Mouse (Mus musculus): ENCODE data around the gene Casc4. TPM values are rescaled to one million over a fixed set of nuclear protein-coding genes. Genes with fewer than 3 reads are reported as not detected.

The Casc4 gene
- polyA plus RNA-seq, 2 experiments, result 3.4 to 3.7 TPM

DNA sequence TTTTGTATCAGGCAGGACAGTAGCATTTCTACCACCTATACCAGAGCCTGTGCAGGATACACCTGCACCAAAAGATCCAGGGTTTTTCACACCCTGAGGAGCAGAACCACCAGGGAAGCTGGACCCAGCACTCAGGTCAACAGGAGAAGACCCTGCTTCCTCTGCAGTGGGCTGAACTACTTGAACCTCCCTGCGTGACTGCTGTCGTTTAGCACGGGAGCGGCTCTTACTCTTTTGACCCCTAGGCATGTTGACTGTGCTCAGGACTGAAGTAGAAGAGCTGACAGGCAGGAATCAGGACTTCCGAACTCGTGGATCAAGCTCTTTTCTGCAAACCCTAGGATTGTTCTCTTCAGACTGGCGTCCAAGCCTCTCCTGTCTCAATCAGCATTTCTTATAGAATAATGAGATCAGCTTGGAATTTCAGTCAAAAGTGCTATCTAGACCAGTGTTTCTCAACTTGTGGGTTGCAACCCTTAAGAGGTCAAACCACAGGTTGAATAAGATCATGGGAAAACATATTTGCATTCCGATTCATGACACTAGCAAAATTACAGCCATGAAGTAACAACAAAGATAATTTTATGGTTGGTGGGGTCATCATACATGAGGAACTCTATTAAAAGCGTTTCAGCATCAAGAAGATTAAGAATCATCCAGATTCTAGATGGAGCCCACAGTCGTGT, 88.3 kb downstream of the Casc4 start:
- DNase-seq (ENCODE audit: low read depth in 3 of 3, low spot score in 3 of 3) (no peak), ATAC-seq (ENCODE audit: insufficient read depth) (peak; percentile 2; the same call in 1 of the 2 replicates)
- Histone ChIP-seq H3K27ac (peak overlapping the region; percentile 14), H3K4me2 (ENCODE audit: low read depth) (peak overlapping the region; percentile 85), H3K9me3 (ENCODE audit: control insufficient read depth, low read length) (no peaks in the 10 kb centered on the region), H3K36me3 (replicated peaks; ENCODE audit: control insufficient read depth, insufficient read depth, low read depth) (peaks cover 7% of the 10 kb centered on the region; the same call in 1 of the 2 replicates), H3K4me1 (replicated peaks; ENCODE audit: control insufficient read depth in 2 of 2, insufficient read depth in 2 of 2, low read length in 1 of 2) (peaks cover 10 to 13% of the 10 kb centered on the region in 2 experiments), H3K9ac (replicated peaks) (peak overlapping the region; percentile 85), H3K27me3 (ENCODE audit: control insufficient read depth, insufficient read depth, low read length) (no peaks in the 10 kb centered on the region), H3K4me3 (ENCODE audit: insufficient read depth in 1 of 2, low read depth in 2 of 2, low read length in 2 of 2) (peak overlapping the region; percentile 78 to 93)
- TF ChIP-seq CTCF (IDR thresholded peaks at IDR 0.05; ENCODE audit: low read depth), result no peak
- no peak for TF ChIP-seq EP300 (IDR thresholded peaks at IDR 0.05; ENCODE audit: low read depth)
- 19% methylated on average over 10 of the region's 10 CpGs for WGBS (ENCODE audit: insufficient replicate concordance)

DNA sequence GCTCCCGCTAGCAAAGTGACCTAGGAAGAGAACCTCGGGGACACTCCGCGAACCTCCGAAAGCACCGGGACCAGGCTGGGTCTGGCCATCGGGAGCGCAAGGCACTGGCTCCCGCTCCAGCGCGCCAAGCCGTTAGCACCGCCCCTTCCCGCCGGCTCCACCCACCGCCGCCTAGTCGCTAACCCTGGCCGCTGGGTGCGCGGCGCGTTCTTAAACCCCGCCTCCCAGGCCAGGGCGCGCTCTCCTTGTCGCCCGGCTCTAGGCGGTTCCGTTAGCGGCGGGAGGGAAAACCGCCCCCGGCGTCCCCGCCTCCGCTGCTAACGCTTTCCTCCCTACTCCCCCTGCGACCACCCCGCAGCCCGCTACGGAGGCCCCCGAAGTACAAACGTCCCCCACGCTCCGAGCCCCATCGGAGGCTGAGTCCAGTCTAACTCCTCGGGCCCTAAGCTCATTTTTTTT, 89.0 kb downstream of the Casc4 start, which contains the start of the genes Ctdspl2 and Mageb3:
Gene Ctdspl2, plus strand, starts transcription at position 237 of the 459 bp plus-strand sequence.
Gene Mageb3, minus strand, starts transcription at position 328 of the 459 bp plus-strand sequence.
- Histone ChIP-seq H3K9ac (replicated peaks) (peak within 1 kb of the TSS; percentile 85), H3K4me2 (ENCODE audit: low read depth) (peak within 1 kb of the TSS; percentile 85), H3K27me3 (ENCODE audit: control insufficient read depth, insufficient read depth, low read length) (no peaks in the 10 kb centered on the region), H3K9me3 (ENCODE audit: control insufficient read depth, low read length) (no peaks in the 10 kb centered on the region), H3K4me1 (replicated peaks; ENCODE audit: control insufficient read depth in 2 of 2, insufficient read depth in 2 of 2, low read length in 1 of 2) (peaks cover 10 to 13% of the 10 kb centered on the region in 2 experiments), H3K36me3 (replicated peaks; ENCODE audit: control insufficient read depth, insufficient read depth, low read depth) (peaks cover 12% of the 10 kb centered on the region), H3K4me3 (ENCODE audit: insufficient read depth in 1 of 2, low read depth in 2 of 2, low read length in 2 of 2) (peak within 1 kb of the TSS; percentile 78 to 95), H3K27ac (peak within 1 kb of the TSS; percentile 85)
- under 1% methylated on average over 47 of the region's 48 CpGs for WGBS (ENCODE audit: insufficient replicate concordance)
- peak; percentile 87 to 90 (median 89) for DNase-seq (ENCODE audit: low read depth in 3 of 3, low spot score in 3 of 3)
- TF ChIP-seq EP300 (IDR thresholded peaks at IDR 0.05; ENCODE audit: low read depth) (peak; percentile 56; the same call in 1 of the 2 replicates), CTCF (IDR thresholded peaks at IDR 0.05; ENCODE audit: low read depth) (no peak)
- ATAC-seq (ENCODE audit: insufficient read depth), result peak; percentile 96

DNA sequence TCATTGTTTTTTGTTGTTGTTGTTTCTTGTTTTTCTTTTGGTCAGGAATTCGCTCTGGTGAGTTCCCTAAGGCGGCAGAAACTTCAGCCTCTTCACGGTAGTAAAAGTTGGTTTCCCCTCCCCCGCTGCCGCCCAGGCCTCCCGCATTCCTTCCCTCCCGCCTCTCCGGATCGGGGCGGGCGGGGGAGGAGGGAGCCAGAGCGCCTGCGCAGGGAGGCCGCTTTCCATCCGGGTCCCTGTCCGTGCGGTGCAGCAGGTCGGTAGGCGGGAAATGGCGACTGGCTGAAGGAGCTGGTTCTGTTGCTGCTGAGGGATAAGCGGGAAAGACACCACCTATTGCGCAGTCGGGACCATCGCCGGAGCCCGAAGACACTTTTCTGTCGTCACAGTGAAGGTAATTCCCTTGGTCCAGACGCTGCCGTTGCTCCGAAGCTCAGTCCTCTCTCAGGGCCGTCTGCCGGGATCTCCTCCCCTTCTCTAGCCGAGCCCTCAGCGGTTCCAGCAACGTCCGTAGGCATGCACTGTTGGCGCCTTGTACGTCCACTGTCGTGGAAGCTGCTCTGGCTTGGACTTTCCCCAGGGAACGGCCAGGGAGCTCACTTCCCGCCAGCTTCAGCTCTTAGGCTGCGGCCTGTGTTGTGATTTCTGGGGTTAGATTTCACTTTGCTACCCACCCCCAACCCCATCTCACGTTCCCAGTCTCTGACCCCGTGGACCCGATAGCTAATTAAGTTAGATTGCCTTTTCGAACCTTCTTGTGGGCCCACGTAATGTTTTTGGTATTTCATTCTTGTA, 89.7 kb downstream of the Casc4 start:
- ATAC-seq (ENCODE audit: insufficient read depth), result peak; percentile 93
- peaks cover 16% of the 10 kb centered on the region for H3K36me3 ChIP-seq (replicated peaks; ENCODE audit: control insufficient read depth, insufficient read depth, low read depth)
- DNase-seq (ENCODE audit: low read depth in 3 of 3, low spot score in 3 of 3), result peak; percentile 84 to 86 (median 84)
- H3K4me1 ChIP-seq (replicated peaks; ENCODE audit: control insufficient read depth in 2 of 2, insufficient read depth in 2 of 2, low read length in 1 of 2), result peaks cover 10 to 13% of the 10 kb centered on the region in 2 experiments
- H3K9ac ChIP-seq (replicated peaks), result peak overlapping the region; percentile 85
- WGBS (ENCODE audit: insufficient replicate concordance), result under 1% methylated on average over 47 of the region's 47 CpGs
- no peak for TF ChIP-seq CTCF (IDR thresholded peaks at IDR 0.05; ENCODE audit: low read depth)
- no peak for TF ChIP-seq EP300 (IDR thresholded peaks at IDR 0.05; ENCODE audit: low read depth)
- peak overlapping the region; percentile 85 for H3K4me2 ChIP-seq (ENCODE audit: low read depth)
- H3K27me3 ChIP-seq (ENCODE audit: control insufficient read depth, insufficient read depth, low read length), result no peaks in the 10 kb centered on the region
- peak overlapping the region; percentile 85 for H3K27ac ChIP-seq
- H3K9me3 ChIP-seq (ENCODE audit: control insufficient read depth, low read length), result no peaks in the 10 kb centered on the region
- peak overlapping the region; percentile 78 to 95 for H3K4me3 ChIP-seq (ENCODE audit: insufficient read depth in 1 of 2, low read depth in 2 of 2, low read length in 2 of 2)

DNA sequence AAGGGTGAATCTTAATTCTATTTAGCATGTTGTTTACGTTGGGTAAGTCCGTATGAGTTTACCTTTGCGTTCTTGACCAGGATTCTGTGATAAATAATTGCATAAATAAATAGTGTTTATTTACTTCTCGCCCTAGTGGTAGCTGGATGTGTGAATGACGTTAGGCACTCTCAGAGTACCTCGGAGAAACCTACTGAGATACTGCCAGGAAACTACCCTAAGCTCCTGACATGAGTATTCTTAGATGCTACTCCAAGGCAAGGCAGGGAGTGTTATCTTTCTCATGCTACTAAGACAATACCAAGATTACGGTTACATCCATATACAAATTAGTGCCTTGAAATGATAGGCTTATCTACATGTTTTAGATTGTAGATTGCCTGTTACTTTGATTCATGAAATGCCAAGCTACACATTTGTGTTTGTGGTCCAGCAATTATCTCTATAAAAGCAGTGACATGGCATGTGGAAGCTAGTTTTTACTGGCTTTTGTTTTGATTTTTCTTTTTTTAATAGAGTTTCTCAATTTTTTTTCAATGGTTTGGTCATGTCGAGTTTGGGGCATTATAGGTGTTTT, 90.5 kb downstream of the Casc4 start:
- Histone ChIP-seq H3K4me3 (ENCODE audit: insufficient read depth in 1 of 2, low read depth in 2 of 2, low read length in 2 of 2) (peak overlapping the region; percentile 78 to 95), H3K9me3 (ENCODE audit: control insufficient read depth, low read length) (no peaks in the 10 kb centered on the region), H3K9ac (replicated peaks) (peak overlapping the region; percentile 85), H3K4me1 (replicated peaks; ENCODE audit: control insufficient read depth in 2 of 2, insufficient read depth in 2 of 2, low read length in 1 of 2) (peaks cover 10 to 13% of the 10 kb centered on the region in 2 experiments), H3K27ac (no peak overlapping the region), H3K36me3 (replicated peaks; ENCODE audit: control insufficient read depth, insufficient read depth, low read depth) (peaks cover 20% of the 10 kb centered on the region), H3K27me3 (ENCODE audit: control insufficient read depth, insufficient read depth, low read length) (no peaks in the 10 kb centered on the region), H3K4me2 (ENCODE audit: low read depth) (peak overlapping the region; percentile 85)
- TF ChIP-seq EP300 (IDR thresholded peaks at IDR 0.05; ENCODE audit: low read depth), result no peak
- no peak for TF ChIP-seq CTCF (IDR thresholded peaks at IDR 0.05; ENCODE audit: low read depth)
- WGBS (ENCODE audit: insufficient replicate concordance), result 4% methylated on average over 8 of the region's 8 CpGs
- ATAC-seq (ENCODE audit: insufficient read depth) (no peak), DNase-seq (ENCODE audit: low read depth in 3 of 3, low spot score in 3 of 3) (no peak)

Other genes with a start within 250 kb of the Casc4 start
- gene Frmd5, start 59.9 kb upstream of the Casc4 start, polyA plus RNA-seq (2012; rRNA removed), result 0.12 and 0.30 TPM in 2 replicates
- gene Frmd5, start 59.9 kb upstream of the Casc4 start, polyA plus RNA-seq (2014; fragmentation: Nextera tagmentation; extraction: Ambion mirVana), result 0.06 and 0.10 TPM in 2 replicates
- 4.4 and 7.2 TPM in 2 replicates for gene Ctdspl2, start 89.0 kb downstream of the Casc4 start, polyA plus RNA-seq (2012; rRNA removed)
- gene Ctdspl2, start 89.0 kb downstream of the Casc4 start, polyA plus RNA-seq (2014; fragmentation: Nextera tagmentation; extraction: Ambion mirVana), result 16.2 and 16.8 TPM in 2 replicates
- gene Mageb3, start 89.1 kb downstream of the Casc4 start, polyA plus RNA-seq (2012; rRNA removed), result 0.04 and 0.08 TPM in 2 replicates
- 0.06 and 0.08 TPM in 2 replicates for gene Mageb3, start 89.1 kb downstream of the Casc4 start, polyA plus RNA-seq (2014; fragmentation: Nextera tagmentation; extraction: Ambion mirVana)
- 9.3 and 13.7 TPM in 2 replicates for gene Eif3j1, start 161.6 kb downstream of the Casc4 start, polyA plus RNA-seq (2012; rRNA removed)
- gene Eif3j1, start 161.6 kb downstream of the Casc4 start, polyA plus RNA-seq (2014; fragmentation: Nextera tagmentation; extraction: Ambion mirVana), result 7.2 and 8.7 TPM in 2 replicates

All from liver, embryonic 14.5 days (tissue).